Mouse (Mus musculus): ENCODE results near the gene Mettl4. TPM values are rescaled to one million over a fixed set of nuclear protein-coding genes. Genes with fewer than 3 reads are reported as not detected.
"Not testable (repeated sequence)": the region's sequence is repeated elsewhere in the genome, so short reads cannot be mapped to it uniquely, and the experiment has no call there.

Gene Mettl4
- 1 to 10 TPM; 6.7 to 8.8 TPM for total RNA-seq (2021)

DNA sequence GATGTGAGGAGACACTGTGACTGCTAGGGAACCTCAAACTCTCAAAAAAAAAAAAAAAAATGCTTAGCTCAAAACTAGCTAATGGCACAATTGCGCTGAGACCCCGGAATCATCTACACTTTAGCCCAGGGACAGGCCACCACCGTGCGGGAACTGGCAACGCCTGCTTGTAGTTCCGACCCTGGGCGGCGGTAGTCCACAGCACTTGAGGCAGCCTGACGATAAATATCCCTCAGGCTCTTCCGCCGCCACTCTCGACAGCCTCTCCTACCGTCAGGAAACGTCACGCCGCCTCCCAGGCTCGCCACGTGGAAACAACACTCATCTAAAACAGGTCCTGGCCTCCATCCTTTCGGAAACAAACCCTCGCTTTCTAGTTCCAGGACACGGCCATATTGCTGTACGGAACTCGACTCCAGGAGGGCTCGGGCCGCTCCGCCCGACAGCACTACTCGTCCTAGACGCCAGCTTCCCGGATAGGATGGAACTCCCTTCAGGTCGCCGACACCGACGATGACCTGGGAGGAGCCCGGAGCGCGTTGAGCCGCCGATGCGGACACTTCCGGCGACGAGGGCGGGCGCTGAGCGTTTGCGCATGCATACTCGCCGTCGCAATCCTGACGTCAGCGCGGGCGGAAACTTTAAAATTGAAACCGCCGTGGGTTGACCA is at the start of gene Mettl4:
Gene Mettl4, minus strand, starts transcription at position 554 of the 670 bp plus-strand sequence.
- intact Hi-C loops (cut with DNase I) = loop anchor here (1.0 kb wide), 1 partner anchor 85 kb away; no protein-coding TSS in a partner anchor
- peak; percentile 95 for DNase-seq

- DNase-seq = no peak
- intact Hi-C loops (cut with DNase I) = no loop called here
Observed at GRCm38 (mm10) chr17:94778871-94779482, 29.2 kb upstream of the Mettl4 start.

DNA sequence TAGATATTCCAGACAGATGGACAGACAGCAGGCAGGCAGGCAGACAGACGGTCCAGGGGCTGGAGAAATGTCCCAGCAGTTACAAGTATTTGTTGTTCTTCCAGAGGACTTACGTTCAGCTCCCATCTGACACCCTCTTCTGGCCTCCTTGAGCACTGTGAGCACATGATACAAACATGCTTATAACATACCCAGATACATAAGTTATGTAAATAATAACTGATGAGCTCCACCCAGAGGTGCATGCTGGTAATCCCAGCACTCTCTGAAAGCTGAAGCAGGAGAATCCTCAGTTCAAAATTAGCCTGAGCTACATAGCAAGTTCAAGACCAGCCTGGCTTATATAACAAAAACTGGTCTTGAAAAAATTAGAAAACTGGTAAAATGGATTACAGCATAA is 18.7 kb upstream of the Mettl4 start:
- no peak for DNase-seq

DNA sequence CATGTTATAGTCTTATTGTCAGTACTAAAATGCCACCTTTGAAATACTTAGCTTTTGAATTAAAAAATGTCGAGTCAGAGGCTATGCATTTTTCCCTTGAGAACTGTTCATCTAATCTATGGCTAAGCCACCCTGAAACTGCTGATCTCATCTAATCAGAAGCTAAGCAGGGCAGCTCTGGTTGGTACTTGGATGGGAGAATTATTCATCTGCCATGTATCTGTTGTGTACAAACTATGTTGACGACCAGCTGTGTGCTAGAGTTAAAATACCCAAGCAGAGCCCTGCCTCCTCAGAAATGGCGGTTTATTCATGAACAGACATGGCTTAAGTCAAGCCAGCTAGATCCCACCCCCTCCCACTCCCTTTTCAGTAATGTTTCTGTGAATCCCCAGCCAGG is 14.9 kb upstream of the Mettl4 start:
- no peak for DNase-seq
- intact Hi-C loops (cut with DNase I) = no loop called here

More for the DNA sequence above, 18.7 kb upstream of the Mettl4 start:
- intact Hi-C loops (cut with DNase I) = no loop called here

GRCm38 (mm10) chr17:94764011-94764410 is 14.2 kb upstream of the Mettl4 start:
- intact Hi-C loops (cut with DNase I) = no loop called here
- DNase-seq = no peak

GRCm38 (mm10) chr17:94762405-94762804 is 12.6 kb upstream of the Mettl4 start:
- intact Hi-C loops (cut with DNase I) = no loop called here
- DNase-seq = no peak

DNA sequence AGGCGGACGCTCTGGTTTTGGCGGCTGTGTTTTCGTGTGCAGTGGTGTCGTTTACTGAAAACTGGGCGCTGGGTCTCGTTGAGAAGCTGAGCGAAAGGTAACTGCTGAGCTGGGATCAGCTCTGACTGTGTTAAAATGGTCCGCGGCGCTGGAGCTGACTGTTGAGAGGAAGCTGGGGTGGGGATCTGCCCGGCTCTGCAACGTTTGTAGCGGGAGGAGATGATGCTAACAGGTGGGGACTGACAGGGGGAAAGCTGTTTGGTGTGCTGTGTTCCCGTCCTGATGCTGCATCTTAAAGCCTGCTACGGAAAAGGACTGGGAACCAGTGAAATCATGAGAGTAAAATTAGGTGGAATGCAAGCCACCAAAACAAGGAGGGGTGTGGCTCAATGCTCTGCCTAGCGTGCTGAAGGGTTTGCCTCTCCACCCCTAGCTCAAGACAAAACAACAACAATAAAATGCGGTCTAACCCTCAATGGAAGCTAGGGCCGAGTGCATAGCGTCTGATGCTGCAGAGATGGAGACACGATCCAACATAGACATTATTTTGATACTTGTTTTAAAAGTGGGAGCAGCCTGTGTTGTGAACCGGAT is 414 bp upstream of the Mettl4 start:
- DNase-seq = no peak
- intact Hi-C loops (cut with DNase I) = no loop called here

GRCm38 (mm10) chr17:94738173-94738572 is 11.6 kb downstream of the Mettl4 start:
- intact Hi-C loops (cut with DNase I) = loop anchor here (5.0 kb wide), 2 partner anchors 976 to 1581 kb away; no protein-coding TSS in a partner anchor
- no peak for DNase-seq

DNA sequence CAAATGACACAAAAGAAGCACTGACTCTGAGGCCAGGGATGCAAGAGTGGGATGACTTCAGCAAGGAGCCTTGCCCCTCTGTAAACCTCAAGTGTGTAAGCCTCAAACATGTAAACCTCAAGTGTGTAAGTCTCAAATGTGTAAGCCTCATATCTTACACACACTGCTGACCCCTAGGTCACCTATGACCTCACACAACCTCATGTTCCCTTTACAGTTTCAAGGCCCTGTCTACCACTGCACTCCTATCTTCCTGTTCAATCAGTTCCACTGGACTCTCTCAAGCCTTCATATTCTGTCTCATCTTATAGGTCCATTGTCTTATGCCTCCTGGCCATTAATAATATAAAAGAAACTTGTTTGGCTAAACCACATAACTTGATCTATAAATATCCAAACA is 13.9 kb downstream of the Mettl4 start:
- DNase-seq = no peak
- intact Hi-C loops (cut with DNase I) = loop anchor here (5.0 kb wide), 2 partner anchors 974 to 1579 kb away; no protein-coding TSS in a partner anchor

- intact Hi-C loops (cut with DNase I) = loop anchor here (5.0 kb wide), 2 partner anchors 973 to 1578 kb away; no protein-coding TSS in a partner anchor
- DNase-seq = peak in 1 of 2 experiments; percentile 18
Observed at GRCm38 (mm10) chr17:94735437-94735836, 14.4 kb downstream of the Mettl4 start.

DNA sequence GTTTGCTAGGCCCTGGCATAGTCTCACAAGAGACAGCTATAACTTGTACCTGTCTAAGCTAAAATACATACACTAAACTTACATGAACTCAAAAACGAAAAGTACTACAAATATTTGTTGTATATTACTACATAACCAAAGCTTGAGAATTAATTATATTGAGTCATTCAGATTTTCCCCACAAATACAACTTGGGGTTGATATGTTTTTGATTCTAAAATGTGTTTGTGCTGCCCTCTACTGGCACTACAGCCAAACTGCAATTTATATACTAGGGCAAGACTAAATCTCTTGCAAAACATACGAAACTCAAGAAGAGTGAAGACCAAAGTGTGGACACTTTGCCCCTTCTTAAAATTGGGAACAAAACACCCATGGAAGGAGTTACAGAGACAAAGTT is 19.4 kb downstream of the Mettl4 start:
- peak; percentile 9 to 36 for DNase-seq
- intact Hi-C loops (cut with DNase I) = not testable (repeated sequence)

- intact Hi-C loops (cut with DNase I) = no loop called here
- no peak for DNase-seq
Observed at GRCm38 (mm10) chr17:94726750-94727149, 23.1 kb downstream of the Mettl4 start.

- intact Hi-C loops (cut with DNase I) = loop anchor here (2.0 kb wide), 1 partner anchor 19 kb away; no protein-coding TSS in a partner anchor
- DNase-seq = no peak
Observed at GRCm38 (mm10) chr17:94673515-94674317, 76.1 kb downstream of the Mettl4 start.
